ENCODE assay signal across 8 mouse cellular contexts in the genomic region with DNA sequence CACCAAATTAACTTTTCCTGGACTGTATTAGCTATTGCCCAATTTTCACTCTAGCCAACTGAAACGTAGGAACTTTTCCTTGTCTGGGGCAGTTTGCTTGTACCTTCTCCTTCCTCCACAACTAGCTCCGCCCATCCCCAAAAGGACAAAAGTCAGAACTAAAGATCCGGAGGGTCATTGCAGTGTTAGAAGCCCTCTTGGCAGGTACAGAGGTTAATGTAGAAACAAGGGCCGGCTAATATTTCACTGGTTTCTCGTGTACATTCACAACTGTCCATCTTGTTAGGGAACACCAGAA. TPM values are rescaled to one million over a fixed set of nuclear protein-coding genes. Genes with fewer than 3 reads are reported as not detected.
DNase-seq lines count a peak whose midpoint lies in the region; ATAC-seq lines count a peak whose summit lies in the region.

No protein-coding gene starts in this region.

- no peaks in the 10 kb centered on the region for H3K9me3 ChIP-seq in forebrain, embryonic 12.5 days
- no peaks in the 10 kb centered on the region for H3K9me3 ChIP-seq in kidney, embryonic 15.5 days (replicated peaks)
- H3K9me3 ChIP-seq in midbrain, embryonic 10.5 days (replicated peaks): 0 out of 2 replicates have a peak, but pooled peaks cover 3% of the 10 kb centered on the region

- peaks cover 3% of the 10 kb centered on the region; the same call in 1 of the 2 replicates for H3K27me3 ChIP-seq in forebrain, embryonic 12.5 days
- H3K27me3 ChIP-seq in kidney, embryonic 15.5 days: no peaks in the 10 kb centered on the region
- no peaks in the 10 kb centered on the region for H3K27me3 ChIP-seq in midbrain, embryonic 10.5 days (ENCODE audit: low read depth, poor library complexity, severe bottlenecking)

- peaks cover 29% of the 10 kb centered on the region for H3K4me1 ChIP-seq in forebrain, embryonic 12.5 days
- H3K4me1 ChIP-seq in kidney, embryonic 15.5 days: peaks cover 27% of the 10 kb centered on the region
- H3K4me1 ChIP-seq in midbrain, embryonic 10.5 days: peaks cover 33% of the 10 kb centered on the region

- no peaks in the 10 kb centered on the region for H3K36me3 ChIP-seq in forebrain, embryonic 12.5 days (replicated peaks)
- H3K36me3 ChIP-seq in kidney, embryonic 15.5 days: no peaks in the 10 kb centered on the region
- H3K36me3 ChIP-seq in midbrain, embryonic 10.5 days: no peaks in the 10 kb centered on the region

- peak overlapping the region; percentile 57 for H3K4me2 ChIP-seq in forebrain, embryonic 12.5 days
- H3K4me2 ChIP-seq in kidney, embryonic 15.5 days: peak overlapping the region; percentile 73

- no peak for ATAC-seq in forebrain, embryonic 12.5 days (ENCODE audit: low FRiP score)
- no peak for ATAC-seq in kidney, embryonic 15.5 days (replicated peaks; ENCODE audit: low FRiP score)

- no peak overlapping the region for H3K27ac ChIP-seq in forebrain, embryonic 12.5 days
- peak overlapping the region; percentile 99 for H3K27ac ChIP-seq in kidney, embryonic 15.5 days
- peak overlapping the region; percentile 99 for H3K27ac ChIP-seq in midbrain, embryonic 10.5 days (replicated peaks)

- peak; percentile 50 for DNase-seq in 3T3-L1 (ENCODE audit: low read depth, low spot score)
- peak; percentile 70 for DNase-seq in ES-CJ7 (ENCODE audit: low read depth, low spot score)
- DNase-seq in midbrain, embryonic 10.5 days (ENCODE audit: low spot score): no peak
- DNase-seq in layer of hippocampus, postnatal 25 days (ENCODE audit: extremely low spot score in 1 of 2, low spot score in 1 of 2): no peak
- no peak for DNase-seq in urinary bladder, postnatal 25 days (ENCODE audit: low spot score)
- DNase-seq in thymus, postnatal 25 days: no peak

- 10% methylated on average over 5 of the region's 5 CpGs for WGBS in forebrain, embryonic 12.5 days
- WGBS in kidney, embryonic 15.5 days: 7% methylated on average over 5 of the region's 5 CpGs
- WGBS in midbrain, embryonic 10.5 days: 14% methylated on average over 5 of the region's 5 CpGs

- H3K4me3 ChIP-seq in forebrain, embryonic 12.5 days (replicated peaks): peak overlapping the region; percentile 94
- H3K4me3 ChIP-seq in kidney, embryonic 15.5 days (replicated peaks): peak overlapping the region; percentile 99
- H3K4me3 ChIP-seq in midbrain, embryonic 10.5 days: peak overlapping the region; percentile 96

- no peak overlapping the region; the same call in 1 of the 2 replicates for H3K9ac ChIP-seq in forebrain, embryonic 12.5 days
- peak overlapping the region; percentile 73 for H3K9ac ChIP-seq in kidney, embryonic 15.5 days

RNA-seq across cellular contexts. Expression of a gene that starts 1.0 kb away (rescaled TPM):
- polyA plus RNA-seq in forebrain, embryonic 12.5 days (2016; fragmentation: Nextera tagmentation; extraction: Ambion mirVana): 100 and 101 TPM in 2 replicates
- 101 and 102 TPM in 2 replicates for polyA plus RNA-seq in kidney, embryonic 15.5 days (2015; fragmentation: Nextera tagmentation; extraction: Ambion mirVana)
- polyA plus RNA-seq in midbrain, embryonic 10.5 days (2016; fragmentation: Nextera tagmentation; extraction: Ambion mirVana): 91.0 and 99.9 TPM in 2 replicates
- total RNA-seq in layer of hippocampus, postnatal 25 days (2021): 10 to 100 TPM; 81.8 to 83.6 TPM

Comparison
In these comparisons a context has a peak if more than half of its experiments do, and no peak if none do; other contexts are left out.
1. DNase-seq: peak in 3T3-L1 (single experiment) and ES-CJ7 (single experiment); none in midbrain, embryonic 10.5 days (single experiment), layer of hippocampus, postnatal 25 days (0 of 2), urinary bladder, postnatal 25 days (single experiment) and thymus, postnatal 25 days (single experiment).
2. Peak in every context shown above with its lines, with median percentiles within 50 percentile points of each other: H3K4me3 ChIP-seq.